Mouse (Mus musculus) megakaryocyte, embryonic 14.5 days (primary cell): ENCODE measurements around the gene Txn2. TPM values are rescaled to one million over a fixed set of nuclear protein-coding genes. Genes with fewer than 3 reads are reported as not detected.
A peak's percentile ranks its signal among the peaks of the same experiment; 100 is the strongest.

Experiments used
- H3K27me3 ChIP-seq: replicated peaks from 2 replicates; pipeline ENCODE3; 2012; ENCODE audit warnings: inconsistent platforms
- H3K36me3 ChIP-seq: replicated peaks from 2 replicates; pipeline ENCODE3; 2012; ENCODE audit warnings: low read length, inconsistent platforms, mixed read lengths
- H3K4me1 ChIP-seq: 2 replicates; pipeline ENCODE4 v1.6.1; 2012; ENCODE audit warnings: inconsistent platforms
- H3K4me3 ChIP-seq: replicated peaks from 2 replicates; pipeline ENCODE3; 2012; ENCODE audit warnings: moderate library complexity, mild to moderate bottlenecking, inconsistent platforms
- H3K9me3 ChIP-seq: 2 replicates; pipeline ENCODE4 v1.6.1; 2012; ENCODE audit warnings: inconsistent platforms
- FLI1 ChIP-seq: IDR thresholded peaks from 2 replicates; pipeline ENCODE4 v1.6.1; 2012; ENCODE audit warnings: low read length, inconsistent platforms, mixed read lengths
- GATA1 ChIP-seq: IDR thresholded peaks from 3 replicates; pipeline ENCODE4 v1.6.1; 2012; ENCODE audit warnings: mixed read lengths, low read length, inconsistent platforms, borderline replicate concordance
- polyA plus RNA-seq: library from polyadenylated mRNA; stranded (reverse); fragments of >175 nt; gene quantifications from 2 replicates; pipeline ENCODE4 v1.2.3, GENCODE M21; 2012; ENCODE audit warnings: low replicate concordance; ENCODE audit not compliant: insufficient read depth

The Txn2 gene
- polyA plus RNA-seq, 1 experiment, result 186 TPM

GRCm38 (mm10) chr15:77957625-77958024 lies 28.8 kb upstream of the Txn2 start:
- peaks cover 66% of the 10 kb centered on the region for H3K36me3 ChIP-seq
- H3K27me3 ChIP-seq, result peaks cover 6% of the 10 kb centered on the region
- H3K9me3 ChIP-seq, result no peaks in the 10 kb centered on the region
- no peak for TF ChIP-seq FLI1
- no peak for TF ChIP-seq GATA1
- peaks cover 36% of the 10 kb centered on the region for H3K4me1 ChIP-seq
- no peak overlapping the region for H3K4me3 ChIP-seq

- no peak for TF ChIP-seq FLI1
- no peak for TF ChIP-seq GATA1
- peak within 1 kb of the TSS; percentile 92 for H3K4me3 ChIP-seq
- H3K9me3 ChIP-seq, result no peaks in the 10 kb centered on the region
Observed at GRCm38 (mm10) chr15:77956404-77956901, 27.6 kb upstream of the Txn2 start, which contains the start of gene Foxred2. TSS of gene Foxred2 (minus strand) at chr15:77956722.

GRCm38 (mm10) chr15:77955440-77956403 lies 26.9 kb upstream of the Txn2 start:
- Histone ChIP-seq H3K4me3 (peak overlapping the region; percentile 92), H3K27me3 (peaks cover 6% of the 10 kb centered on the region), H3K4me1 (peaks cover 37% of the 10 kb centered on the region), H3K36me3 (peaks cover 66% of the 10 kb centered on the region), H3K9me3 (no peaks in the 10 kb centered on the region)
- no peak for TF ChIP-seq GATA1
- no peak for TF ChIP-seq FLI1

More at GRCm38 (mm10) chr15:77956404-77956901, 27.6 kb upstream of the Txn2 start, which contains the start of gene Foxred2:
- Histone ChIP-seq H3K27me3 (peaks cover 6% of the 10 kb centered on the region), H3K4me1 (peaks cover 36% of the 10 kb centered on the region), H3K36me3 (peaks cover 66% of the 10 kb centered on the region)

- Histone ChIP-seq H3K36me3 (peaks cover 66% of the 10 kb centered on the region), H3K27me3 (peaks cover 8% of the 10 kb centered on the region), H3K4me1 (peaks cover 40% of the 10 kb centered on the region), H3K4me3 (no peak overlapping the region), H3K9me3 (no peaks in the 10 kb centered on the region)
- no peak for TF ChIP-seq GATA1
- TF ChIP-seq FLI1, result no peak
Observed at GRCm38 (mm10) chr15:77954362-77954761, 25.6 kb upstream of the Txn2 start.

- TF ChIP-seq FLI1, result no peak
- TF ChIP-seq GATA1, result no peak
- H3K27me3 ChIP-seq, result peaks cover 11% of the 10 kb centered on the region
- H3K9me3 ChIP-seq, result no peaks in the 10 kb centered on the region
- peaks cover 66% of the 10 kb centered on the region for H3K36me3 ChIP-seq
- peaks cover 45% of the 10 kb centered on the region for H3K4me1 ChIP-seq
- no peak overlapping the region for H3K4me3 ChIP-seq
Observed at GRCm38 (mm10) chr15:77952921-77953320, 24.1 kb upstream of the Txn2 start.

- peaks cover 56% of the 10 kb centered on the region for H3K4me1 ChIP-seq
- H3K4me3 ChIP-seq, result no peak overlapping the region
- TF ChIP-seq FLI1, result no peak
- peaks cover 12% of the 10 kb centered on the region for H3K27me3 ChIP-seq
- H3K9me3 ChIP-seq, result no peaks in the 10 kb centered on the region
- peaks cover 92% of the 10 kb centered on the region for H3K36me3 ChIP-seq
Observed at GRCm38 (mm10) chr15:77949061-77949460, 20.3 kb upstream of the Txn2 start.

- H3K9me3 ChIP-seq, result no peaks in the 10 kb centered on the region
- TF ChIP-seq GATA1 (no peak), FLI1 (no peak)
- H3K36me3 ChIP-seq, result peaks cover 89% of the 10 kb centered on the region
- H3K27me3 ChIP-seq, result peaks cover 19% of the 10 kb centered on the region
- peaks cover 74% of the 10 kb centered on the region for H3K4me1 ChIP-seq
- peak overlapping the region; percentile 83 for H3K4me3 ChIP-seq
Observed at GRCm38 (mm10) chr15:77945711-77946110, 16.9 kb upstream of the Txn2 start.

- Histone ChIP-seq H3K9me3 (no peaks in the 10 kb centered on the region), H3K4me3 (no peak overlapping the region), H3K36me3 (peaks cover 70% of the 10 kb centered on the region), H3K27me3 (peaks cover 22% of the 10 kb centered on the region), H3K4me1 (peaks cover 52% of the 10 kb centered on the region)
- TF ChIP-seq FLI1 (no peak), GATA1 (no peak)
Observed at GRCm38 (mm10) chr15:77941563-77941962, 12.8 kb upstream of the Txn2 start.

GRCm38 (mm10) chr15:77938516-77938915 lies 9.7 kb upstream of the Txn2 start:
- Histone ChIP-seq H3K4me1 (peaks cover 34% of the 10 kb centered on the region), H3K9me3 (no peaks in the 10 kb centered on the region), H3K27me3 (peaks cover 37% of the 10 kb centered on the region), H3K36me3 (peaks cover 66% of the 10 kb centered on the region), H3K4me3 (no peak overlapping the region)
- TF ChIP-seq GATA1 (no peak), FLI1 (no peak)
